ENCODE assay signal across 9 mouse cellular contexts in genomic region chr11:103413516-103413915, GRCm38 (mm10). TPM values are rescaled to one million over a fixed set of nuclear protein-coding genes. Genes with fewer than 3 reads are reported as not detected.
DNase-seq lines count a peak whose midpoint lies in the region; ATAC-seq and TF ChIP-seq lines count a peak whose summit lies in the region.
"Had no signal": no experiment of that assay in that cellular context is flagged by ENCODE, and none has a peak within 500 bp of the region (broad histone marks: within the 10 kb centered on the region; RNA-seq: fewer than 3 reads in every experiment).

No protein-coding gene starts in this region.

- peaks cover 7% of the 10 kb centered on the region for H3K4me1 ChIP-seq in liver, embryonic 11.5 days (replicated peaks; ENCODE audit: control insufficient read depth, insufficient read depth, low read length)
- peaks cover 12% of the 10 kb centered on the region; the same call in 1 of the 2 replicates for H3K4me1 ChIP-seq in hindbrain, postnatal 0 days (ENCODE audit: insufficient read depth, low read length)
- peaks cover 24% of the 10 kb centered on the region for H3K4me1 ChIP-seq in neural tube, embryonic 13.5 days (replicated peaks)

- H3K4me2 ChIP-seq in liver, embryonic 11.5 days = peak overlapping the region; percentile 78; the same call in 1 of the 2 replicates
- H3K4me2 ChIP-seq in hindbrain, postnatal 0 days (ENCODE audit: low read depth, low read length) = peak overlapping the region; percentile 74
- H3K4me2 ChIP-seq in neural tube, embryonic 13.5 days = peak overlapping the region; percentile 84

- no peak for DNase-seq in liver, embryonic 11.5 days (ENCODE audit: low spot score)
- DNase-seq in liver = no peak
- DNase-seq in R1 (ENCODE audit: low read depth, low spot score) = peak; percentile 38
- no peak for DNase-seq in hindbrain, postnatal 0 days (ENCODE audit: low spot score)
- DNase-seq in MN1 (ENCODE audit: low spot score) = no peak
- DNase-seq in urinary bladder, postnatal 25 days (ENCODE audit: low spot score) = no peak
- DNase-seq in heart, adult 18-20 months = no peak
- DNase-seq: heart, adult 2 months had no signal

- no peak overlapping the region for H3K4me3 ChIP-seq in liver, embryonic 11.5 days (ENCODE audit: low read depth, low read length)
- H3K4me3 ChIP-seq in hindbrain, postnatal 0 days (ENCODE audit: low read length) = no peak overlapping the region; the same call in 1 of the 2 replicates
- H3K4me3 ChIP-seq in neural tube, embryonic 13.5 days = no peak overlapping the region

- no peak for ATAC-seq in liver, embryonic 11.5 days (replicated peaks; ENCODE audit: low FRiP score)
- no peak for ATAC-seq in hindbrain, postnatal 0 days
- no peak for ATAC-seq in neural tube, embryonic 13.5 days (ENCODE audit: low read depth)

- H3K9ac ChIP-seq in liver, embryonic 11.5 days (ENCODE audit: low read depth, low read length) = no peak overlapping the region
- no peak overlapping the region for H3K9ac ChIP-seq in hindbrain, postnatal 0 days (replicated peaks; ENCODE audit: low read length)
- no peak overlapping the region for H3K9ac ChIP-seq in neural tube, embryonic 13.5 days

- no peaks in the 10 kb centered on the region for H3K36me3 ChIP-seq in liver, embryonic 11.5 days (ENCODE audit: control insufficient read depth, insufficient read depth, low read length)
- H3K36me3 ChIP-seq in hindbrain, postnatal 0 days (ENCODE audit: insufficient read depth, low read length) = no peaks in the 10 kb centered on the region
- H3K36me3 ChIP-seq in neural tube, embryonic 13.5 days = 0 out of 2 replicates have a peak, but pooled peaks cover 3% of the 10 kb centered on the region

- WGBS in liver, embryonic 11.5 days = 95% methylated on average over 1 of the region's 1 CpGs
- WGBS in hindbrain, postnatal 0 days = 92% methylated on average over 1 of the region's 1 CpGs
- 97% methylated on average over 1 of the region's 1 CpGs for WGBS in neural tube, embryonic 13.5 days

- no peak overlapping the region for H3K27ac ChIP-seq in liver, embryonic 11.5 days (ENCODE audit: low read depth, low read length)
- no peak overlapping the region for H3K27ac ChIP-seq in hindbrain, postnatal 0 days
- H3K27ac ChIP-seq in neural tube, embryonic 13.5 days (replicated peaks) = no peak overlapping the region

- TF ChIP-seq CTCF in hindbrain, postnatal 0 days (IDR thresholded peaks at IDR 0.05; ENCODE audit: low read depth) = no peak

- H3K27me3 ChIP-seq in liver, embryonic 11.5 days (replicated peaks; ENCODE audit: control insufficient read depth, insufficient read depth, low read length) = no peaks in the 10 kb centered on the region
- H3K27me3 ChIP-seq in hindbrain, postnatal 0 days (ENCODE audit: insufficient read depth, low read length) = no peaks in the 10 kb centered on the region
- peaks cover 10% of the 10 kb centered on the region for H3K27me3 ChIP-seq in neural tube, embryonic 13.5 days

- H3K9me3 ChIP-seq in liver, embryonic 11.5 days (ENCODE audit: control insufficient read depth, low read length) = no peaks in the 10 kb centered on the region
- H3K9me3 ChIP-seq in hindbrain, postnatal 0 days (ENCODE audit: low read length) = no peaks in the 10 kb centered on the region
- H3K9me3 ChIP-seq in neural tube, embryonic 13.5 days = no peaks in the 10 kb centered on the region

RNA-seq across cellular contexts. Expression of gene Plekhm1, which starts 1.0 kb away (rescaled TPM):
- 7.6 and 9.1 TPM in 2 replicates for polyA plus RNA-seq in liver, embryonic 11.5 days (2014; fragmentation: Nextera tagmentation; extraction: Ambion mirVana)
- 8.2 and 9.4 TPM in 2 replicates for total RNA-seq in hindbrain, postnatal 0 days (2014; rRNA removed)
- 4.9 and 6.3 TPM in 2 replicates for polyA plus RNA-seq in hindbrain, postnatal 0 days (2015; fragmentation: Nextera tagmentation; extraction: Ambion mirVana)
- polyA plus RNA-seq in neural tube, embryonic 13.5 days (2015; fragmentation: Nextera tagmentation; extraction: Ambion mirVana) = 8.7 TPM in 2 replicates
- 10 to 100 TPM; 10.8 to 12.8 TPM for total RNA-seq in heart, adult 18-20 months (2021)

RNA-seq across cellular contexts. Expression of gene Arhgap27, which starts 50.0 kb away (rescaled TPM):
- 5.0 and 5.1 TPM in 2 replicates for polyA plus RNA-seq in liver, embryonic 11.5 days (2014; fragmentation: Nextera tagmentation; extraction: Ambion mirVana)
- 7.7 and 12.2 TPM in 2 replicates for total RNA-seq in hindbrain, postnatal 0 days (2014; rRNA removed)
- 5.5 and 5.9 TPM in 2 replicates for polyA plus RNA-seq in hindbrain, postnatal 0 days (2015; fragmentation: Nextera tagmentation; extraction: Ambion mirVana)
- polyA plus RNA-seq in neural tube, embryonic 13.5 days (2015; fragmentation: Nextera tagmentation; extraction: Ambion mirVana) = 4.4 and 4.8 TPM in 2 replicates
- 10 to 100 TPM; 15.3 to 20.3 TPM for total RNA-seq in heart, adult 18-20 months (2021)
